Mouse (Mus musculus) hindbrain, embryonic 13.5 days (tissue): ENCODE measurements around the gene Lztr1. TPM values are rescaled to one million over a fixed set of nuclear protein-coding genes. Genes with fewer than 3 reads are reported as not detected.
A peak's percentile ranks its signal among the peaks of the same experiment; 100 is the strongest.

ENCODE experiments used
- ATAC-seq: fragments of 200-750 bp; cut with Nextera tagmentation; 2 replicates; pipeline ENCODE4 v1.8.0; 2017; ENCODE audit warnings: moderate TSS enrichment; ENCODE audit not compliant: low FRiP score
- H3K27ac ChIP-seq: fragments of 300-500 bp; sonication (generic); 2 replicates; pipeline ENCODE4 v1.5.1; 2015; ENCODE audit warnings: inconsistent platforms, mild to moderate bottlenecking, moderate library complexity
- H3K27me3 ChIP-seq: fragments of 300-500 bp; sonication (generic); 2 replicates; pipeline ENCODE4 v1.6.1; 2015; ENCODE audit warnings: mild to moderate bottlenecking, inconsistent platforms
- H3K36me3 ChIP-seq: fragments of 300-500 bp; sonication (generic); 2 replicates; pipeline ENCODE4 v1.6.1; 2015; ENCODE audit warnings: mild to moderate bottlenecking, inconsistent platforms
- H3K4me1 ChIP-seq: fragments of 300-500 bp; sonication (generic); replicated peaks from 2 replicates; pipeline ENCODE4 v1.6.1; 2015; ENCODE audit warnings: inconsistent platforms
- H3K4me2 ChIP-seq: fragments of 300-500 bp; sonication (generic); 2 replicates; pipeline ENCODE4 v1.6.1; 2015; ENCODE audit warnings: inconsistent platforms, mild to moderate bottlenecking, moderate library complexity
- H3K4me3 ChIP-seq: fragments of 300-500 bp; sonication (generic); 2 replicates; pipeline ENCODE4 v1.5.1; 2015; ENCODE audit warnings: mild to moderate bottlenecking, inconsistent platforms
- H3K9ac ChIP-seq: fragments of 300-500 bp; sonication (generic); 2 replicates; pipeline ENCODE4 v1.6.1; 2015; ENCODE audit warnings: mild to moderate bottlenecking, inconsistent platforms
- H3K9me3 ChIP-seq: fragments of 300-500 bp; sonication (generic); 2 replicates; pipeline ENCODE4 v1.6.1; 2016; ENCODE audit warnings: inconsistent platforms
- WGBS: fragments of 180-500 bp; shearing (Covaris S2); methylation state at CpG from one replicate; pipeline ENCODE4 v1.1.7; 2015; 5-methylcytosine and 5-hydroxymethylcytosine counted together
- polyA plus RNA-seq: library from polyadenylated mRNA; unstranded; fragments of >200 nt; fragmentation: Nextera tagmentation; extraction: Ambion mirVana; gene quantifications from 2 replicates; pipeline ENCODE4 v1.2.1, GENCODE M21; 2015

Gene Lztr1
- polyA plus RNA-seq, 1 experiment from 2014 or later = 133 TPM

DNA sequence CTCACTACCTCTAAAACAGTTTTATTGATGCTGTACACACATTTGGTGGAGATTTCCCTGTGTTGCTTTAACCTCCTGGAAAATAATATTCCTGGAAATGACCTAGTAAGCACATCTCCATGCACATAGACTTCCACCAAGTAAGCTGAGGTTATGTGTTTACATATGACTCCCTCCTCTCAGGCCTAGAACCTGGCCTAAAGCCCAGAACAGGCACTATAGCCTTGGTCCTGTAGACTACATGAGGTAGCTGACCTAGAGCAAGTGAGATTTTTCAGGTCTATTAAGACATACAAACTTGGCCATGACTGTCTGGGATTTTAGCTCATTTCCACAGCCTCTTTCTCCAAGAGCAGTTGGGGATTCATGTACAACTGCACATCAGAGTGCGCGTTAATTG is 1.7 kb downstream of the Lztr1 start:
- WGBS = 100% methylated on average over 2 of the region's 2 CpGs
- H3K27ac ChIP-seq = no peak overlapping the region
- no peak for ATAC-seq
- H3K4me2 ChIP-seq = peak overlapping the region; percentile 84
- peak overlapping the region; percentile 79 for H3K4me3 ChIP-seq
- H3K36me3 ChIP-seq = peaks cover 38% of the 10 kb centered on the region
- H3K27me3 ChIP-seq = 0 out of 2 replicates have a peak, but pooled peaks cover 5% of the 10 kb centered on the region
- peak overlapping the region; percentile 89 for H3K9ac ChIP-seq
- peaks cover 16% of the 10 kb centered on the region for H3K4me1 ChIP-seq
- H3K9me3 ChIP-seq = no peaks in the 10 kb centered on the region

DNA sequence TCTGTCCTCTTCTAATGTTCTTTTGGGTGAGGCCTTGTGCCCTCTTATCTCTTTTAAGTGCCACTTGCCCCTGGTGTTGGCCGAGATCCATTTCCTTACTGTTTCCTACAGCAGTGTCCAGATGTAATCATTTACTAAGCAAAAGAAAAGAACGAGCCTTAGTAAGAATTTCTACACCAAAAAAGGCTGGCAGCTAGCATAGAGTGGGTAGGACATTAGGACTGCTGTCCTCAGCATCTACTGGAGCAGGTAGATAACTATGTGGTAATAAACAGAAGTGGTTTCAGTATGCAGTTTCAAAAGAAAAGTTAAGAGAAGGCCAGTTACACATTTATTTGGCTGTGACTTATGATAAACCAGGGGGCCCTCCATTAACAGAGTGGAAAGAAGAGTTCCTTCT is 2.2 kb downstream of the Lztr1 start:
- Histone ChIP-seq H3K9ac (no peak overlapping the region), H3K27ac (no peak overlapping the region), H3K4me2 (no peak overlapping the region), H3K36me3 (peaks cover 44% of the 10 kb centered on the region), H3K27me3 (0 out of 2 replicates have a peak, but pooled peaks cover 5% of the 10 kb centered on the region), H3K9me3 (no peaks in the 10 kb centered on the region), H3K4me1 (peaks cover 16% of the 10 kb centered on the region), H3K4me3 (no peak overlapping the region)
- no peak for ATAC-seq
- WGBS = 91% methylated on average over 2 of the region's 2 CpGs

DNA sequence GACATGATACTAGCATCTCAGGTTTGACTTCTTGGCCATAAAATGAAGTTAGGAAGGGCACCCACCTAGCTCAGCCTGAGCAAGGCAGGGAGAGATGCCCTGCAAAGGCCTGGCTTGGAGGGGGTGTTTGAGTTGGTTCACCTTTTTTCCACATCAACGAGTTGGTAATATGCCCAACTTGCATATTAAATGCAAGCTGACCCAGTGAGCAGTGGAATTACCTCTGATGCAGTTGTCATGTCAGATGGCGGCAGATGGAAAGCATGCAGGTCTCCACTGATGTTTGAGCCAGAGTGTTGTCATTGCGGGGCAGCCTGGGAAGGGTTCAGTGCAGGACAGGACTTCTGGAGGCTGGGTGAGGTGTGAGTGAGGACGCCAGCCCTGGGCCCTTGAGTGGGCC is 2.9 kb downstream of the Lztr1 start:
- Histone ChIP-seq H3K4me3 (no peak overlapping the region), H3K27me3 (no peaks in the 10 kb centered on the region), H3K4me2 (no peak overlapping the region), H3K4me1 (peaks cover 16% of the 10 kb centered on the region), H3K9ac (no peak overlapping the region), H3K27ac (no peak overlapping the region), H3K9me3 (no peaks in the 10 kb centered on the region), H3K36me3 (peaks cover 51% of the 10 kb centered on the region)
- 93% methylated on average over 4 of the region's 4 CpGs for WGBS
- no peak for ATAC-seq

DNA sequence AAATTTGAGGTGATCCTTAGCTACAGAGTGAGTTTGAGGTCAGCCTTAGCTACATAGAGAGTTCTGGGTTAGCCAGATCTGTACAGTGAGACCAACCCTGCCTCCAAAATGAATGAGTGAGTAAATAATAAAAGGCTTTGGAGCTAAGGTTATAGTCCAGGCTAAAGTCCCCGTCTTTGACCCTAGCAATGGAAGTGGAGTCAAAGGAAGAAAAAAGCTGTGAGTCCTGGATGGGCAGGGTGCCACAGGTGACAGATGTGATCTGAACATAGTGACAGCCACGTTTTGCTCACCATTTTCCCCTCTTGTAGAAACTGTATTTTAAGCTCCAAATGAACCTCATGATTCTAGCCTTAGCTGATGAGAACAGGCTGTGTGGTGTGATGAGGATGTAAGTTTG is 10.4 kb downstream of the Lztr1 start:
- no peak overlapping the region for H3K4me2 ChIP-seq
- no peaks in the 10 kb centered on the region for H3K27me3 ChIP-seq
- no peak overlapping the region for H3K27ac ChIP-seq
- no peak for ATAC-seq
- H3K4me1 ChIP-seq = no peaks in the 10 kb centered on the region
- H3K9me3 ChIP-seq = no peaks in the 10 kb centered on the region
- peaks cover 97% of the 10 kb centered on the region for H3K36me3 ChIP-seq
- H3K9ac ChIP-seq = no peak overlapping the region
- WGBS = 94% methylated on average over 2 of the region's 2 CpGs
- H3K4me3 ChIP-seq = no peak overlapping the region

GRCm38 (mm10) chr16:17524156-17524555 is 15.7 kb downstream of the Lztr1 start:
- Histone ChIP-seq H3K9me3 (no peaks in the 10 kb centered on the region), H3K27me3 (no peaks in the 10 kb centered on the region), H3K4me1 (peaks cover 6% of the 10 kb centered on the region), H3K4me2 (no peak overlapping the region), H3K27ac (no peak overlapping the region), H3K9ac (no peak overlapping the region), H3K36me3 (peaks cover 98% of the 10 kb centered on the region), H3K4me3 (no peak overlapping the region)
- no peak for ATAC-seq
- 91% methylated on average over 11 of the region's 11 CpGs for WGBS

DNA sequence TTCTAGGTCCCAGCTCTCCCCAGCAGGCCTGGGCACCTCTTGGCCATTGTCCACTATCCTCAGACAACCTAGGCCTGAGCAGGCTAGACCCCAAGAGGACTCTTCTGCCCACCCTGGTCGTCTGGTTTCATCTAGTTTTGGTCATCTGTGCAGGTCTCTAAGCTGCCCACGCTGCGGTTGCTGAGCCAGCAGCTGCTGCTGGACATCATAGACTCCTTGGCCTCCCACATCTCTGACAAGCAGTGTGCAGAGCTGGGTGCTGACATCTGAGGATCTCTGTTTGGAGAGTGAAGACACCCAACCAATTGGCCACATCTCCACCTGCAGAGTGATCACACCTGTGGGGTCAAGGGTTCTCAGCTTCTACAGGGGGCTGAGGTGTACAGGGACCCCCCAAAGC is 17.0 kb downstream of the Lztr1 start:
- H3K9ac ChIP-seq = no peak overlapping the region

DNA sequence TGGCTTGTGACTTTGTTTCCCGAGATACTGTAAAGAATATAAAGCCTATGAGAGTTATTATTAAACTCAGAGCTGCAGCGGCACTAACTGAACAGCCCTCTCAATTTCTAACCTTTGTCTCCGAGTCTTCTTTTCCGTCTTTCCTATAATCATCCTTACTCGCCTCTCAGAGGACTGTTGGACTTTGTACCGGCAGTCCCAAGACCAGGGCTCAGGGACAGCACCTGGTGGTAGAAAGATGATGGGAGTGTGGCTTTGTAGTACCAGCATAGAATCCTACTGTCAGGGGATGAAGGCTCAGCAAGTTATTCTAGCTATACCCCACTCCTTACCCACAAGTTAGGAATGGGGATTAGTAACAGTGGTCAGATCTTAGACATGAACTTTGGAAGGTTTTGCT is 17.7 kb downstream of the Lztr1 start:
- H3K36me3 ChIP-seq = peaks cover 77% of the 10 kb centered on the region
- H3K9ac ChIP-seq = no peak overlapping the region
- H3K4me1 ChIP-seq = peaks cover 17% of the 10 kb centered on the region
- no peak overlapping the region for H3K27ac ChIP-seq
- no peak overlapping the region for H3K4me2 ChIP-seq
- H3K9me3 ChIP-seq = no peaks in the 10 kb centered on the region
- 96% methylated on average over 6 of the region's 6 CpGs for WGBS
- H3K4me3 ChIP-seq = no peak overlapping the region
- H3K27me3 ChIP-seq = no peaks in the 10 kb centered on the region
- no peak for ATAC-seq

More for the DNA sequence above, 17.0 kb downstream of the Lztr1 start:
- Histone ChIP-seq H3K9me3 (no peaks in the 10 kb centered on the region), H3K27me3 (no peaks in the 10 kb centered on the region), H3K4me3 (no peak overlapping the region), H3K4me2 (no peak overlapping the region), H3K36me3 (peaks cover 84% of the 10 kb centered on the region), H3K27ac (no peak overlapping the region), H3K4me1 (peaks cover 17% of the 10 kb centered on the region)
- 88% methylated on average over 3 of the region's 3 CpGs for WGBS
- no peak for ATAC-seq

- Histone ChIP-seq H3K27ac (no peak overlapping the region), H3K9me3 (no peaks in the 10 kb centered on the region), H3K4me3 (no peak overlapping the region), H3K27me3 (no peaks in the 10 kb centered on the region), H3K4me2 (no peak overlapping the region), H3K36me3 (peaks cover 63% of the 10 kb centered on the region), H3K4me1 (peaks cover 30% of the 10 kb centered on the region), H3K9ac (no peak overlapping the region)
- no peak for ATAC-seq
Observed at GRCm38 (mm10) chr16:17527606-17528005, 19.1 kb downstream of the Lztr1 start.

- no peak for ATAC-seq
- no peak overlapping the region for H3K27ac ChIP-seq
- H3K9me3 ChIP-seq = no peaks in the 10 kb centered on the region
- H3K4me2 ChIP-seq = no peak overlapping the region
- H3K36me3 ChIP-seq = peaks cover 57% of the 10 kb centered on the region
- no peaks in the 10 kb centered on the region for H3K27me3 ChIP-seq
- peaks cover 30% of the 10 kb centered on the region for H3K4me1 ChIP-seq
- H3K4me3 ChIP-seq = no peak overlapping the region
- H3K9ac ChIP-seq = no peak overlapping the region
- WGBS = 89% methylated on average over 13 of the region's 13 CpGs
Observed at GRCm38 (mm10) chr16:17528276-17528675, 19.8 kb downstream of the Lztr1 start.

DNA sequence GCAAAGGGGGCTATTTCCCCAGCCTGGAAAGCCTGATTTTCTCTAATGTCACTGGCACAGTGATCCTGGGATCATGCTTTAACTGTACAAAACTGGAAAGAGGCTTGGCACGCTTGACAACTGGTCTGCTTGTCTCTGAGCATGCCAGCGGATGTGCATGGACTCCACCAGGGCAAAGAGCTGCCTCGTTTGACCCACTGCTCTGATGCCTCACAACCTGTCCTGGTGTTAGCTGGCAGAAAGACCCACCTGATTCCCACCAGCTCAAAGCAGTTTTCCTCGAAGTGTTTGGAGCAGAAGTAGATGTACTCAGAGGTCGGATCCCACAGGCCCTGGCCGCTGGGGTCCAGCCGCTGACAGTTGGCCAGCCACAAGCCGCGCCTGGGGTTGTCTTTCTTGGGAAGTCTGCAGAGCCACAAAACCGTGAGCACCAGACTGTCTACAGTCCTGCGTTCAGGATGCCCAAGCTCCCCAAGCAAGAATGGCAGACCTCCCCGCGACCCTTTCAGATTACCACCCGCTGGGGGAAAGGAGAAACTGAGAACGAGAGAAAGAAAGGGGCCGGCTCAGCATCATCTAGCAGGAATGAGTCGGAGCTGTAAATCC is 21.6 kb downstream of the Lztr1 start:
- 18% methylated on average over 17 of the region's 17 CpGs for WGBS
- peak overlapping the region; percentile 59 for H3K4me3 ChIP-seq
- 0 out of 2 replicates have a peak, but pooled peaks have one; percentile 7 for ATAC-seq

GRCm38 (mm10) chr16:17530640-17531288 is 22.3 kb downstream of the Lztr1 start, which contains the start of gene Thap7:
Gene Thap7, minus strand, starts transcription at chr16:17531136.
- ATAC-seq = peak; percentile 98

More for the DNA sequence above, 21.6 kb downstream of the Lztr1 start:
- peaks cover 41% of the 10 kb centered on the region for H3K36me3 ChIP-seq
- H3K27ac ChIP-seq = peak overlapping the region; percentile 98
- H3K27me3 ChIP-seq = no peaks in the 10 kb centered on the region
- no peaks in the 10 kb centered on the region for H3K9me3 ChIP-seq
- H3K4me1 ChIP-seq = peaks cover 30% of the 10 kb centered on the region
- H3K4me2 ChIP-seq = peak overlapping the region; percentile 87
- H3K9ac ChIP-seq = peak overlapping the region; percentile 89

DNA sequence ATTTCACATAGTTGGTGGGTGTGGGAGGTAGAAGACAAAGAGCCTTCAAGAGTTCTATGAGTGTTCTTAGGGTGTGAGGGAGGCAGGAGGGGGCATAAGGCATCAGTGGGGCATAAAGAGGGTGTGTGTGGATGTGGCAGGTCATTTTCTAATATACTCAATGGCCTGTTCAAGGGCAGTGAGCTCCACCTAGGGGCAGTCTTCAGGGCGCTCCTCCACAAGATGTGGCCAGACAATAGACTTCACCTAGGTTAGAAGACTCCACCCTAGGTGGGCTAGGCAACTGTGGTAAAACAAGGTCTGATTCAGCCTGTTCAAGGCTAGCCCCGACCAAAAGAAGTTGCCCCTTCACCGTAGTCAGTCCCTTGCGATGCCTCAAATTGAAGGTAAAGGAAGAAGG is 23.8 kb downstream of the Lztr1 start:
- ATAC-seq = no peak
- 54% methylated on average over 4 of the region's 4 CpGs for WGBS
- Histone ChIP-seq H3K4me2 (peak overlapping the region; percentile 87), H3K27ac (no peak overlapping the region), H3K9me3 (no peaks in the 10 kb centered on the region), H3K9ac (no peak overlapping the region), H3K4me1 (peaks cover 30% of the 10 kb centered on the region), H3K4me3 (no peak overlapping the region), H3K36me3 (peaks cover 19% of the 10 kb centered on the region), H3K27me3 (no peaks in the 10 kb centered on the region)

More at GRCm38 (mm10) chr16:17530640-17531288, 22.3 kb downstream of the Lztr1 start, which contains the start of gene Thap7:
- H3K9me3 ChIP-seq = no peaks in the 10 kb centered on the region
- peaks cover 34% of the 10 kb centered on the region for H3K36me3 ChIP-seq
- peak within 1 kb of the TSS; percentile 98 for H3K27ac ChIP-seq
- peak within 1 kb of the TSS; percentile 89 for H3K9ac ChIP-seq
- no peaks in the 10 kb centered on the region for H3K27me3 ChIP-seq
- WGBS = under 1% methylated on average over 67 of the region's 67 CpGs
- peak within 1 kb of the TSS; percentile 59 for H3K4me3 ChIP-seq
- H3K4me1 ChIP-seq = peaks cover 30% of the 10 kb centered on the region
- peak within 1 kb of the TSS; percentile 87 for H3K4me2 ChIP-seq
